Mouse (Mus musculus) kidney, postnatal 10 days (tissue): ENCODE data around the gene Rin3.
A peak's percentile ranks its signal among the peaks of the same experiment; 100 is the strongest.

ENCODE experiments used
- DNase-seq: peaks from one replicate; pipeline ENCODE4 v3.0.0; 2021; ENCODE audit warnings: mixed read lengths

Gene Rin3

GRCm38 (mm10) chr12:102384819-102385218, 102.0 kb downstream of the Rin3 start:
- peak; percentile 61 for DNase-seq

GRCm38 (mm10) chr12:102387219-102387917, 104.5 kb downstream of the Rin3 start:
- DNase-seq: peak; percentile 89

- DNase-seq: no peak
Observed at GRCm38 (mm10) chr12:102390042-102390441, 107.2 kb downstream of the Rin3 start.

- no peak for DNase-seq
Observed at GRCm38 (mm10) chr12:102391109-102391508, 108.3 kb downstream of the Rin3 start.

- peak; percentile 62 for DNase-seq
Observed at GRCm38 (mm10) chr12:102391982-102392381, 109.1 kb downstream of the Rin3 start.

GRCm38 (mm10) chr12:102394496-102394895, 111.6 kb downstream of the Rin3 start:
- peak; percentile 70 for DNase-seq

GRCm38 (mm10) chr12:102395537-102395936, 112.7 kb downstream of the Rin3 start:
- no peak for DNase-seq

- DNase-seq: peak; percentile 52
Observed at GRCm38 (mm10) chr12:102395998-102396991, 113.4 kb downstream of the Rin3 start.

GRCm38 (mm10) chr12:102398588-102398987, 115.7 kb downstream of the Rin3 start:
- DNase-seq: no peak

GRCm38 (mm10) chr12:102413171-102413570, 130.3 kb downstream of the Rin3 start:
- no peak for DNase-seq

- no peak for DNase-seq
Observed at GRCm38 (mm10) chr12:102414686-102415085, 131.8 kb downstream of the Rin3 start.

- DNase-seq: peak; percentile 65
Observed at GRCm38 (mm10) chr12:102416391-102416837, 133.6 kb downstream of the Rin3 start.

- DNase-seq: peak; percentile 36
Observed at GRCm38 (mm10) chr12:102416955-102417510, 134.2 kb downstream of the Rin3 start.

- DNase-seq: no peak
Observed at GRCm38 (mm10) chr12:102417701-102418100, 134.9 kb downstream of the Rin3 start.

GRCm38 (mm10) chr12:102419544-102419943, 136.7 kb downstream of the Rin3 start:
- peak; percentile 24 for DNase-seq

- peak; percentile 22 for DNase-seq
Observed at GRCm38 (mm10) chr12:102420168-102420890, 137.5 kb downstream of the Rin3 start.

- DNase-seq: peak; percentile 64
Observed at GRCm38 (mm10) chr12:102422065-102422464, 139.2 kb downstream of the Rin3 start.

- no peak for DNase-seq
Observed at GRCm38 (mm10) chr12:102422623-102423320, 139.9 kb downstream of the Rin3 start.

- no peak for DNase-seq
Observed at GRCm38 (mm10) chr12:102423625-102424024, 140.8 kb downstream of the Rin3 start.

GRCm38 (mm10) chr12:102424456-102424855, 141.6 kb downstream of the Rin3 start:
- no peak for DNase-seq

GRCm38 (mm10) chr12:102425048-102425578, 142.3 kb downstream of the Rin3 start:
- DNase-seq: no peak

GRCm38 (mm10) chr12:102426285-102426684, 143.4 kb downstream of the Rin3 start:
- no peak for DNase-seq
